Mouse (Mus musculus) midbrain, postnatal 0 days (tissue): Measurements from ENCODE around the gene Fam20a. TPM values are rescaled to one million over a fixed set of nuclear protein-coding genes. Genes with fewer than 3 reads are reported as not detected.

Source experiments
- ATAC-seq: fragments of 200-750 bp; cut with Nextera tagmentation; 2 replicates; pipeline ENCODE4 v1.8.0; 2017; ENCODE audit warnings: moderate number of reproducible peaks, mild to moderate bottlenecking, moderate TSS enrichment, moderate library complexity; ENCODE audit not compliant: low FRiP score
- DNase-seq: peaks from one replicate; pipeline ENCODE4 v3.0.0-alpha.2; 2015; ENCODE audit warnings: low spot score
- H3K27ac ChIP-seq: fragments of 300-500 bp; sonication (generic); 2 replicates; pipeline ENCODE4 v1.5.1; 2014; ENCODE audit warnings: low read depth, mild to moderate bottlenecking, low read length, mixed read lengths
- H3K27me3 ChIP-seq: fragments of 300-500 bp; sonication (generic); 2 replicates; pipeline ENCODE4 v1.6.1; 2014; ENCODE audit warnings: low read length, control low read depth, mixed read lengths; ENCODE audit not compliant: insufficient read depth
- H3K36me3 ChIP-seq: fragments of 300-500 bp; sonication (generic); 2 replicates; pipeline ENCODE4 v1.6.1; 2014; ENCODE audit warnings: low read length, control low read depth, mixed read lengths; ENCODE audit not compliant: insufficient read depth
- H3K4me1 ChIP-seq: fragments of 300-500 bp; sonication (generic); 2 replicates; pipeline ENCODE4 v1.6.1; 2014; ENCODE audit warnings: mild to moderate bottlenecking, control low read depth, antibody characterized with exemption, low read length, mixed read lengths; ENCODE audit not compliant: insufficient read depth
- H3K4me2 ChIP-seq: fragments of 300-500 bp; sonication (generic); 2 replicates; pipeline ENCODE4 v1.6.1; 2014; ENCODE audit warnings: low read depth, mild to moderate bottlenecking, low read length, mixed read lengths; ENCODE audit not compliant: poor library complexity, severe bottlenecking
- H3K4me3 ChIP-seq: fragments of 300-500 bp; sonication (generic); 2 replicates; pipeline ENCODE4 v1.5.1; 2014; ENCODE audit warnings: low read depth, mild to moderate bottlenecking, low read length, moderate library complexity
- H3K9ac ChIP-seq: fragments of 300-500 bp; sonication (generic); replicated peaks from 2 replicates; pipeline ENCODE4 v1.6.1; 2014; ENCODE audit warnings: mild to moderate bottlenecking, low read length, moderate library complexity, mixed read lengths; ENCODE audit not compliant: poor library complexity, severe bottlenecking
- H3K9me3 ChIP-seq: fragments of 300-500 bp; sonication (generic); 2 replicates; pipeline ENCODE4 v1.6.1; 2016; ENCODE audit warnings: low read length, control low read depth
- CTCF ChIP-seq: IDR thresholded peaks from 2 replicates; pipeline ENCODE4 v1.5.1; 2016; ENCODE audit warnings: antibody characterized with exemption, mild to moderate bottlenecking
- WGBS: fragments of 180-500 bp; shearing (Covaris S2); extraction: QIAGEN DNeasy Blood & Tissue Kit; methylation state at CpG from one replicate; pipeline ENCODE4 v1.1.7; 2014; 5-methylcytosine and 5-hydroxymethylcytosine counted together
- polyA plus RNA-seq: library from polyadenylated mRNA; unstranded; fragments of >200 nt; fragmentation: Nextera tagmentation; extraction: Ambion mirVana; gene quantifications from 2 replicates; pipeline ENCODE4 v1.2.1, GENCODE M21; 2015
- total RNA-seq: library from RNA; depleted of rRNA; stranded (reverse); fragments of >200 nt; gene quantifications from 2 replicates; pipeline ENCODE4 v1.2.3, GENCODE M21; 2014; rRNA removed

Gene Fam20a
- total and polyA plus RNA-seq, 2 experiments from 2014 or later = 6.1 to 8.9 TPM

- no peaks in the 10 kb centered on the region for H3K36me3 ChIP-seq
- H3K4me2 ChIP-seq = no peak overlapping the region
- DNase-seq = no peak
- H3K27me3 ChIP-seq = no peaks in the 10 kb centered on the region
- TF ChIP-seq CTCF = no peak
- no peak overlapping the region for H3K27ac ChIP-seq
- WGBS = 92% methylated on average over 7 of the region's 7 CpGs
- H3K9ac ChIP-seq = no peak overlapping the region
- H3K4me1 ChIP-seq = no peaks in the 10 kb centered on the region
- ATAC-seq = no peak
- H3K9me3 ChIP-seq = no peaks in the 10 kb centered on the region
- no peak overlapping the region for H3K4me3 ChIP-seq
Observed at GRCm38 (mm10) chr11:109623238-109623637, 98.8 kb downstream of the Fam20a start.

DNA sequence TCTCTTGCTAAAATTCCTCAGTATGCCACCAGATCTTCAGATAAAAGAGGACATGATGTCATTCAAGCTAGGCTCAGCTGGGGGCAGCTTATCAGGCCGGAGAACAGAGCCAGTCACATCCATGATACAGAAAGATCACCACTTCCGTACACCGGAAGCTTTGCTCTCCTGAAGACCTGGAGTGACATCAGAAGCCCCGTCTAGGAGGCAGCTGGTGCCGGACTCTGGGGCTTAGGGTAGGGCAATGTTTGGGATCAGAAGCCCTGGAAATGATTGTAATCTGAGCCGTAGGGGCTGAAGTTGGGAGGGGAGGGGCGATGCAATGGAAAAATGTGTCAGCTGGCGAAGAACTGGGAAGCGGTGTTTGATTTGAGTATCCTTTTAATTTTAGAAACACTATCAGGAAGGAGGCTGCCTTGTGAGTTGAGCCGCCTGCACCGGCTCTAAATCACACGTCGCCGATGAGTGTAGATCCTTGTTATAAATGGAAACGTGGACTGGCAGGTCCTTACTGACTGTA is 99.5 kb downstream of the Fam20a start:
- Histone ChIP-seq H3K4me2 (no peak overlapping the region), H3K27me3 (no peaks in the 10 kb centered on the region), H3K9me3 (no peaks in the 10 kb centered on the region), H3K9ac (no peak overlapping the region; the same call in 1 of the 2 replicates), H3K27ac (no peak overlapping the region), H3K4me3 (no peak overlapping the region), H3K4me1 (no peaks in the 10 kb centered on the region), H3K36me3 (no peaks in the 10 kb centered on the region)
- WGBS = 35% methylated on average over 15 of the region's 15 CpGs
- no peak for ATAC-seq
- TF ChIP-seq CTCF = no peak
- no peak for DNase-seq

GRCm38 (mm10) chr11:109621183-109621582 is 100.9 kb downstream of the Fam20a start:
- H3K27me3 ChIP-seq = no peaks in the 10 kb centered on the region
- no peaks in the 10 kb centered on the region for H3K4me1 ChIP-seq
- no peaks in the 10 kb centered on the region for H3K36me3 ChIP-seq
- peak; percentile 89 for TF ChIP-seq CTCF
- H3K4me2 ChIP-seq = no peak overlapping the region
- 14% methylated on average over 2 of the region's 2 CpGs for WGBS
- H3K9ac ChIP-seq = no peak overlapping the region
- H3K4me3 ChIP-seq = no peak overlapping the region
- no peaks in the 10 kb centered on the region for H3K9me3 ChIP-seq
- DNase-seq = peak; percentile 82
- no peak overlapping the region for H3K27ac ChIP-seq
- no peak for ATAC-seq

- no peak for ATAC-seq
- WGBS = 88% methylated on average over 6 of the region's 6 CpGs
Observed at GRCm38 (mm10) chr11:109620356-109620755, 101.7 kb downstream of the Fam20a start.

More at GRCm38 (mm10) chr11:109620356-109620755, 101.7 kb downstream of the Fam20a start:
- no peaks in the 10 kb centered on the region for H3K36me3 ChIP-seq
- H3K27me3 ChIP-seq = no peaks in the 10 kb centered on the region
- H3K9ac ChIP-seq = no peak overlapping the region
- no peak for DNase-seq
- H3K9me3 ChIP-seq = no peaks in the 10 kb centered on the region
- no peaks in the 10 kb centered on the region for H3K4me1 ChIP-seq
- no peak overlapping the region for H3K4me2 ChIP-seq
- no peak overlapping the region for H3K27ac ChIP-seq
- TF ChIP-seq CTCF = no peak
- H3K4me3 ChIP-seq = no peak overlapping the region

Other genes with a start within 250 kb of the Fam20a start
- gene Arsg, start 248.9 kb downstream of the Fam20a start, total RNA-seq = 6.6 and 6.9 TPM in 2 replicates
- 5.1 and 6.0 TPM in 2 replicates for gene Arsg, start 248.9 kb downstream of the Fam20a start, polyA plus RNA-seq
- gene Slc16a6, start 248.7 kb downstream of the Fam20a start, total RNA-seq = 11.5 and 22.1 TPM in 2 replicates
- gene Slc16a6, start 248.7 kb downstream of the Fam20a start, polyA plus RNA-seq = 4.8 and 6.3 TPM in 2 replicates
- 12.7 and 14.9 TPM in 2 replicates for gene Wipi1, start 110.3 kb downstream of the Fam20a start, total RNA-seq
- gene Wipi1, start 110.3 kb downstream of the Fam20a start, polyA plus RNA-seq = 17.1 and 18.3 TPM in 2 replicates
- 231 and 289 TPM in 2 replicates for gene Prkar1a, start 72.9 kb downstream of the Fam20a start, total RNA-seq
- 467 and 473 TPM in 2 replicates for gene Prkar1a, start 72.9 kb downstream of the Fam20a start, polyA plus RNA-seq
- not detected in 2 replicates for gene 1700012B07Rik, start 105.8 kb upstream of the Fam20a start, total RNA-seq
- gene 1700012B07Rik, start 105.8 kb upstream of the Fam20a start, polyA plus RNA-seq = not detected in 2 replicates